Mouse (Mus musculus) brown adipose tissue, adult 24 weeks (tissue): Measurements from ENCODE around the gene Psmb8. TPM values are rescaled to one million over a fixed set of nuclear protein-coding genes. Genes with fewer than 3 reads are reported as not detected.

Experiments
- H3K27ac ChIP-seq: fragments of 200-500 bp; replicated peaks from 2 replicates; pipeline ENCODE4 v1.5.1; 2012; ENCODE audit warnings: low read depth, mild to moderate bottlenecking, low read length
- H3K4me1 ChIP-seq: fragments of 200-500 bp; 2 replicates; pipeline ENCODE4 v1.6.1; 2012; ENCODE audit warnings: low read length, mixed read lengths; ENCODE audit not compliant: control insufficient read depth, insufficient read depth, insufficient read length
- H3K4me3 ChIP-seq: fragments of 200-500 bp; 2 replicates; pipeline ENCODE4 v1.5.1; 2012; ENCODE audit warnings: low read depth, mild to moderate bottlenecking, low read length, moderate library complexity; ENCODE audit not compliant: insufficient read depth
- polyA plus RNA-seq: library from polyadenylated mRNA; stranded (reverse); fragments of >200 nt; gene quantifications from 2 replicates; pipeline ENCODE4 v1.2.4, GENCODE M21; 2012; ENCODE audit not compliant: missing spikeins, insufficient read depth, insufficient read length

Gene Psmb8
- polyA plus RNA-seq, 1 experiment, result 20.2 TPM

DNA sequence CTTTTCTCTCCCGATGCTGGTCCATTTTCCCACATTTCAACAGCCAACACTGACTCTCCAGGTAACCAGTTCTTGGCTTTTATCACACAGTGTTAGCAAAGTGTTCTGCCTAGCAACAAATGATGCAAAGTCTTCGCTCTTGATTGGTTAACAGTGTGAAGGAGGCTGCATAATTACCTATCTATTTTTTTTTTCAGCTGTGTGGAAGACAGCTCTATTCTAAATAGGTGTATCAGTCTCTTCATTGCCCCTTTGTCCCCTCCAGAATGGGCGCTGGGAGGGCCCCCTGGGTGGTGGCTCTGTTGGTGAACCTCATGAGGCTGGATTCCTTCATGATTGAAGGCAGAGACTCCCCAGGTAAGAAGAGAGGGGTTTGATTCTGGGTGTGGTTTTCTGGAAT is 41.2 kb downstream of the Psmb8 start, which contains the start of gene H2-Ob:
Gene H2-Ob (plus strand): TSS at position 198 of the 400 bp plus-strand sequence.
- H3K4me3 ChIP-seq, result no peak within 1 kb of the TSS
- H3K27ac ChIP-seq, result peak within 1 kb of the TSS; percentile 80
- no peaks in the 10 kb centered on the region for H3K4me1 ChIP-seq

DNA sequence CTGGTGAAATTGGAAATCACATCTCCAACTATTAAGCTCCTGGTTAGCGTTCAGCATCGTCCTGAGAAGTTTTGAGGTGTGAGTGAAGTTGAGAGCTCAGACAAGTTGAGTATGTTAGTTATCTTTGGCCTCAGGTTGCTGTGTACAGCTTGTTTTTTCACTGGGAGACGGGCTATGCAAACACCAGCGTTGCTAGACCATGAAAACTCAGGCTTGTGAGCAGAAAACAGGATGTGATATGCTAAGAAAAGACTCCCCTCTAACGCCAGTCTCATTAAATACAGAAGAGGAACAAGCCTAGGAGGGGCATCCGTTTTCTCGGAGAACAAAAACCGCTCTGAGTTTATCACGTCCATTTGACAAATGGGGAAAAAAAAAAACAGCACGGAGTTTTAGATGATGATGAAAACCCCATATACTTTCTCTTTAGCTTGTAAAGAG is 42.1 kb downstream of the Psmb8 start:
- H3K4me1 ChIP-seq, result no peaks in the 10 kb centered on the region
- H3K4me3 ChIP-seq, result no peak overlapping the region; the same call in 1 of the 2 replicates
- H3K27ac ChIP-seq, result peak overlapping the region; percentile 80

DNA sequence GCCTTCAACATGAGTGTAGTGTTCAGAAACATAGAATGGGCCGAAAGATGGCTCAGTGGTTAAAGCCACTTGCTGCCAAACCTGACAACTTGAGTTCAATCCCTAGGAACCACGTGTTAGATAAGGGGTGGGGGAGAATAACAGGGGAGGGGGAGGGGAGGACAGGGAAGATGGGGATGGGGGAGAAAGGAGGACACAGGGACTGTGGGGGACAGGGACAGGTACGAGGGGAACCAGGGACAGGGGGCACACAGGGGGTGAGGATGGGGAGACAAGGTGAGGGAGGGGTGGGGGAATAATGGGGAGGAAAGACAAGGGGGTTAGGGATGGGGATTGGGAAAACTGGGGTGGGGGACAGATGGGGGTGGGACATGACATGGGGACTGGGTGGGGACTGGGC is 42.8 kb downstream of the Psmb8 start:
- Histone ChIP-seq H3K4me1 (no peaks in the 10 kb centered on the region), H3K27ac (peak overlapping the region; percentile 65), H3K4me3 (no peak overlapping the region; the same call in 1 of the 2 replicates)

DNA sequence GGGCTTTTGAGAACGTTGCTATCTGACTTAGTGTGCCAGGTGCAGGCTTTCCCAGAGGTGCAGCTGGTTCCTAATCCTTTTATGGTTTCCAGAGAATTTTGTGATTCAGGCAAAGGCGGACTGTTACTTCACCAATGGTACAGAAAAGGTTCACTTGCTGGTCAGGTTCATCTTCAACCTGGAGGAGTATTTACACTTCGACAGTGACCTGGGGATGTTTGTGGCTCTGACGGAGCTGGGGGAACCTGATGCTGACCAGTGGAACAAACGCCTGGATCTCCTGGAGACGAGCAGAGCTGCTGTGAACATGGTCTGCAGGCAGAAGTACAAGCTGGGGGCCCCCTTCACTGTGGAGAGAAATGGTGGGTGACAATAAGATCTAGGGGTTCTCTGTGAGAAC is 43.4 kb downstream of the Psmb8 start:
- Histone ChIP-seq H3K27ac (no peak overlapping the region), H3K4me3 (no peak overlapping the region), H3K4me1 (no peaks in the 10 kb centered on the region)

DNA sequence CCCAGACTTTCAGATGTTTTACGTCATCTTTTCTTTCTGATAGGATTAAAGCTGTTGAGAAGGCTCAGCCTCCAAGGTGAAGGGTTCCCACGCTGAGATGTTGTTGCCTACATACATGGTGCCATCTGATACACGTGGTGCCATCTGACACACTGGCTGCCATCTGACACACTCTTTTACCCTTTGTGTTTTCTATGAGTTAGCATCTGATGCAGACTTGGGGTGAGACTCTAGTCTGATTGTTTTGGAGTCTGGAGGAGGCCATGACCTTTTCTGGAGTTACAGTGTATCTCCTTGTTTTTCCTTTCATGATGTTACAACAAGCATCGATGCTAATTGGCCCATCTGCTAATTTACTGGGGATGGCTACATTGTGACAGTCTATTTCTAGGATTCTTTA is 47.1 kb downstream of the Psmb8 start:
- no peaks in the 10 kb centered on the region for H3K4me1 ChIP-seq
- no peak overlapping the region for H3K4me3 ChIP-seq
- no peak overlapping the region for H3K27ac ChIP-seq

DNA sequence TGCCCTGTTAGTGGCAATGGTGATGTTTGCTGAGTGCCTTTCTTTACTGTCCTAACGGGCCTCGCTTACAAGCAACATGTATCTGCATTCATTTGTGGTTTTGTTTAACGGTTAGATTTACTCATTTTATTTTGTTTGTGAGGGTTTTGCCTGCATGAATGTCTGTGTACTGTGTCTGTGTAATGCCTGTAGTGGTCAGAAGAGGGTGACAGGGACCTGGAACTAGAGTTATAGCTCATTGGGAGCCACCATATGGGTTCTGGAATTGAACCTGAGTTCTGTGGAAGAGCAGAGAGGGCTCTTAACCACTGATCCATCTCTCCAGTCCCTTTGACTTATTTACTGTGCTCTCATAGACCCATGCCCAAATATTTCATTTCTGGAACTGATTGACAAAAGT is 49.5 kb downstream of the Psmb8 start:
- Histone ChIP-seq H3K4me3 (no peak overlapping the region), H3K4me1 (no peaks in the 10 kb centered on the region), H3K27ac (no peak overlapping the region)

DNA sequence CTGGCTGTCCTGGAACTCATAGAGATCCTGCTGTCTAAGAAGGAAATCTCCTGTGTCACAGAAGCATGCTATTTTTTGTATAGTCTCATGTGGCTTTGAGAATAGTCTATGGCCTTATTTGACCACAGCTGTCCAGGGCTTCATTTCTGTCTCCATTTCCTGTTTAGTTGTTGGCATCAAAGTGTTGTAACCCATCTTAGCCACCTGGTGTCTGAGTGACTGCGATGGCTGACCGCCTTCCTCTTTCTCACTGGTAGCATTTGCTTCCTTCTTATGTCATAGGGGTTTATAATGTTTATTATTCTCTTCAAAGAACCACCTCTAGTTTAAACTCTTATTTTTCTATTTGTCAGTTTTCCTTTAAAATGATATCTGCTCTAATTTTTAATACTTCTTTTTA is 51.2 kb downstream of the Psmb8 start:
- no peaks in the 10 kb centered on the region for H3K4me1 ChIP-seq
- H3K27ac ChIP-seq, result no peak overlapping the region
- H3K4me3 ChIP-seq, result no peak overlapping the region

DNA sequence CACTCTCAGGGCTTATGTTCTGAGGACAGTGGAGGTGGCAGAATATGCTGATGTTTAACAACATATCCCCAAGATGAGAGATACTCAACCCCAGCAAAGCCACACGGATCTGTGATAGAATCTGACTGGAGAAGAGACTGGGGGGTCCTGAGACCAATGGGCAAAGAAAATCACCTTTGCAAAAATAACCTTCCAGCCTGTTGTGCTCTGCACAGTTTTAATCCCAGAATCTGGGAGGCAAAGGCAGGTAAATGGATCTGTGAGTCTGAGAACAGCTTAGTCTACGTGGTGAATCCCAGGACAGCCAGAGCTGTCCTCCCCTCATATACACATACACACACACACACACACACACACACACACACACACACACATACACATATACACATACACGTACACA is 51.8 kb downstream of the Psmb8 start:
- no peaks in the 10 kb centered on the region for H3K4me1 ChIP-seq
- H3K4me3 ChIP-seq, result no peak overlapping the region
- no peak overlapping the region for H3K27ac ChIP-seq

DNA sequence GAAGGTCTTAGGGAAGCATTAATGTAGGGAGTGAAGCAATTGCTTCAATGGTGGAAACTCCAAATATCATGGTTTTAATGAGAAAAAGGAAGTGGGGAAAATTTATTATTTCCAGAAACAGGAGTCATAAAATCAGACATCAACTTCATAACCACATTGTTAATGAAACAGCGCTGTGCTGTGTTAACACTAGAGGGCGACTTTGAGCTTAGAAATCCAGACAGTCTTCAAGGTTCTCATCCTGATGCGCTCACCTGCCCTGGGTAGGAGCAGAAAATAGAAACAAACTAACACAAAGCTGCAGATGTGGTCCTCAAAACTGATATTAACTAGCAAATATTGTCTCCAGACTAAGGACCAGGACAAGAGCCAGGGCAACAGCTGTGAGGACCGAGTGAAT is 52.4 kb downstream of the Psmb8 start:
- Histone ChIP-seq H3K4me3 (no peak overlapping the region), H3K27ac (no peak overlapping the region), H3K4me1 (no peaks in the 10 kb centered on the region)

Other genes starting within 250 kb of the Psmb8 start
- 2.2 and 2.4 TPM in 2 replicates for gene B3galt4, start 246.2 kb upstream of the Psmb8 start, polyA plus RNA-seq
- gene Vps52, start 241.9 kb upstream of the Psmb8 start, polyA plus RNA-seq, result 23.9 and 29.3 TPM in 2 replicates
- gene Rps18, start 241.7 kb upstream of the Psmb8 start, polyA plus RNA-seq, result 635 and 763 TPM in 2 replicates
- gene H2-K1, start 197.4 kb upstream of the Psmb8 start, polyA plus RNA-seq, result 394 and 673 TPM in 2 replicates
- 10.2 and 10.3 TPM in 2 replicates for gene Ring1, start 173.0 kb upstream of the Psmb8 start, polyA plus RNA-seq
- gene H2-Ke6, start 169.7 kb upstream of the Psmb8 start, polyA plus RNA-seq, result 214 and 236 TPM in 2 replicates
- gene Slc39a7, start 166.0 kb upstream of the Psmb8 start, polyA plus RNA-seq, result 40.0 and 44.7 TPM in 2 replicates
- gene Rxrb, start 165.9 kb upstream of the Psmb8 start, polyA plus RNA-seq, result 23.6 and 38.7 TPM in 2 replicates
- gene Col11a2, start 158.3 kb upstream of the Psmb8 start, polyA plus RNA-seq, result 0.38 and 1.0 TPM in 2 replicates
- gene H2-Oa, start 105.4 kb upstream of the Psmb8 start, polyA plus RNA-seq, result not detected in 2 replicates
- 6.9 and 10.5 TPM in 2 replicates for gene H2-DMa, start 78.2 kb upstream of the Psmb8 start, polyA plus RNA-seq
- gene Brd2, start 75.1 kb upstream of the Psmb8 start, polyA plus RNA-seq, result 82.7 and 86.3 TPM in 2 replicates
- not detected in 2 replicates for gene H2-DMb2, start 54.4 kb upstream of the Psmb8 start, polyA plus RNA-seq
- 11.1 and 14.7 TPM in 2 replicates for gene H2-DMb1, start 44.6 kb upstream of the Psmb8 start, polyA plus RNA-seq
- gene Tap1, start 10.2 kb upstream of the Psmb8 start, polyA plus RNA-seq, result 5.5 and 6.9 TPM in 2 replicates
- gene Psmb9, start 10.0 kb upstream of the Psmb8 start, polyA plus RNA-seq, result 17.4 and 34.6 TPM in 2 replicates
- gene Tap2, start 5.8 kb downstream of the Psmb8 start, polyA plus RNA-seq, result 23.5 and 27.7 TPM in 2 replicates
- gene H2-Ob, start 41.2 kb downstream of the Psmb8 start, polyA plus RNA-seq, result 0.55 and 2.1 TPM in 2 replicates
- 71.7 and 90.6 TPM in 2 replicates for gene H2-Ab1, start 60.0 kb downstream of the Psmb8 start, polyA plus RNA-seq
- gene H2-Aa, start 90.1 kb downstream of the Psmb8 start, polyA plus RNA-seq, result 181 and 183 TPM in 2 replicates
- 93.0 and 109 TPM in 2 replicates for gene H2-Eb1, start 108.1 kb downstream of the Psmb8 start, polyA plus RNA-seq
- not detected in 2 replicates for gene H2-Eb2, start 127.9 kb downstream of the Psmb8 start, polyA plus RNA-seq
- gene Btnl2, start 157.1 kb downstream of the Psmb8 start, polyA plus RNA-seq, result 0.67 TPM in 1 of 2 replicates, not detected in the other
- gene Btnl1, start 179.4 kb downstream of the Psmb8 start, polyA plus RNA-seq, result not detected in 2 replicates
- gene BC051142, start 201.1 kb downstream of the Psmb8 start, polyA plus RNA-seq, result not detected in 2 replicates